Mouse (Mus musculus): ENCODE data around the gene Ccr4. TPM values are rescaled to one million over a fixed set of nuclear protein-coding genes. Genes with fewer than 3 reads are reported as not detected.
A peak's percentile ranks its signal among the peaks of the same experiment; 100 is the strongest.
"Not testable (repeated sequence)": the region's sequence is repeated elsewhere in the genome, so short reads cannot be mapped to it uniquely, and the experiment has no call there.

Gene Ccr4
- polyA plus RNA-seq, 1 experiment: 88.6 TPM

- DNase-seq: no peak
- WGBS: 82% methylated on average over 8 of the region's 8 CpGs
- H3K4me3 ChIP-seq (ENCODE audit: control insufficient read depth, insufficient read depth, low read length): no peak overlapping the region
- peaks cover 5% of the 10 kb centered on the region for H3K4me1 ChIP-seq (replicated peaks; ENCODE audit: control insufficient read depth, insufficient read depth, low read length)
- TF ChIP-seq CTCF (IDR thresholded peaks at IDR 0.05; ENCODE audit: borderline replicate concordance, control insufficient read depth, extremely low read depth, insufficient read depth, low read length, poor library complexity) (no peak), POLR2A (IDR thresholded peaks at IDR 0.05; ENCODE audit: control insufficient read depth, extremely low read depth, insufficient read depth, low read length, poor library complexity) (no peak)
- no peak overlapping the region for H3K27ac ChIP-seq (ENCODE audit: control insufficient read depth, insufficient read depth, low read length)
- H3K27me3 ChIP-seq (ENCODE audit: control insufficient read depth, insufficient read depth, low read length): no peaks in the 10 kb centered on the region
- H3K36me3 ChIP-seq (ENCODE audit: control insufficient read depth, insufficient read depth, low read length): no peaks in the 10 kb centered on the region
Measured at GRCm38 (mm10) chr9:114525891-114526290, 21.2 kb upstream of the Ccr4 start.

GRCm38 (mm10) chr9:114525073-114525633 is 20.4 kb upstream of the Ccr4 start:
- Histone ChIP-seq H3K36me3 (ENCODE audit: control insufficient read depth, insufficient read depth, low read length) (no peaks in the 10 kb centered on the region), H3K27me3 (ENCODE audit: control insufficient read depth, insufficient read depth, low read length) (no peaks in the 10 kb centered on the region), H3K27ac (ENCODE audit: control insufficient read depth, insufficient read depth, low read length) (no peak overlapping the region), H3K4me3 (ENCODE audit: control insufficient read depth, insufficient read depth, low read length) (no peak overlapping the region), H3K4me1 (replicated peaks; ENCODE audit: control insufficient read depth, insufficient read depth, low read length) (peaks cover 5% of the 10 kb centered on the region)
- WGBS: 88% methylated on average over 15 of the region's 15 CpGs
- TF ChIP-seq CTCF (IDR thresholded peaks at IDR 0.05; ENCODE audit: borderline replicate concordance, control insufficient read depth, extremely low read depth, insufficient read depth, low read length, poor library complexity): no peak
- TF ChIP-seq POLR2A (IDR thresholded peaks at IDR 0.05; ENCODE audit: control insufficient read depth, extremely low read depth, insufficient read depth, low read length, poor library complexity): no peak
- no peak for DNase-seq

- Histone ChIP-seq H3K4me1 (replicated peaks; ENCODE audit: control insufficient read depth, insufficient read depth, low read length) (peaks cover 5% of the 10 kb centered on the region), H3K4me3 (ENCODE audit: control insufficient read depth, insufficient read depth, low read length) (no peak overlapping the region), H3K27ac (ENCODE audit: control insufficient read depth, insufficient read depth, low read length) (no peak overlapping the region), H3K36me3 (ENCODE audit: control insufficient read depth, insufficient read depth, low read length) (no peaks in the 10 kb centered on the region), H3K27me3 (ENCODE audit: control insufficient read depth, insufficient read depth, low read length) (no peaks in the 10 kb centered on the region)
- TF ChIP-seq CTCF (IDR thresholded peaks at IDR 0.05; ENCODE audit: borderline replicate concordance, control insufficient read depth, extremely low read depth, insufficient read depth, low read length, poor library complexity): no peak
- TF ChIP-seq POLR2A (IDR thresholded peaks at IDR 0.05; ENCODE audit: control insufficient read depth, extremely low read depth, insufficient read depth, low read length, poor library complexity): no peak
- DNase-seq: no peak
- WGBS: 96% methylated on average over 9 of the region's 9 CpGs
Measured at GRCm38 (mm10) chr9:114522501-114522900, 17.8 kb upstream of the Ccr4 start.

- WGBS: 46% methylated on average over 5 of the region's 5 CpGs
- TF ChIP-seq POLR2A (IDR thresholded peaks at IDR 0.05; ENCODE audit: control insufficient read depth, extremely low read depth, insufficient read depth, low read length, poor library complexity): no peak
- no peak for TF ChIP-seq CTCF (IDR thresholded peaks at IDR 0.05; ENCODE audit: borderline replicate concordance, control insufficient read depth, extremely low read depth, insufficient read depth, low read length, poor library complexity)
- H3K4me1 ChIP-seq (replicated peaks; ENCODE audit: control insufficient read depth, insufficient read depth, low read length): peaks cover 5% of the 10 kb centered on the region
- no peaks in the 10 kb centered on the region for H3K36me3 ChIP-seq (ENCODE audit: control insufficient read depth, insufficient read depth, low read length)
- no peak overlapping the region for H3K4me3 ChIP-seq (ENCODE audit: control insufficient read depth, insufficient read depth, low read length)
- DNase-seq: peak; percentile 30
- H3K27ac ChIP-seq (ENCODE audit: control insufficient read depth, insufficient read depth, low read length): no peak overlapping the region
- no peaks in the 10 kb centered on the region for H3K27me3 ChIP-seq (ENCODE audit: control insufficient read depth, insufficient read depth, low read length)
Measured at GRCm38 (mm10) chr9:114522041-114522440, 17.3 kb upstream of the Ccr4 start.

- H3K27me3 ChIP-seq (ENCODE audit: control insufficient read depth, insufficient read depth, low read length); H3K4me3 ChIP-seq (ENCODE audit: control insufficient read depth, insufficient read depth, low read length); DNase-seq; H3K4me1 ChIP-seq (replicated peaks; ENCODE audit: control insufficient read depth, insufficient read depth, low read length); H3K36me3 ChIP-seq (ENCODE audit: control insufficient read depth, insufficient read depth, low read length); H3K27ac ChIP-seq (ENCODE audit: control insufficient read depth, insufficient read depth, low read length): not testable (repeated sequence)
- WGBS: 73% methylated on average over 4 of the region's 4 CpGs
Measured at GRCm38 (mm10) chr9:114520529-114520928, 15.8 kb upstream of the Ccr4 start.

- Histone ChIP-seq H3K27me3 (ENCODE audit: control insufficient read depth, insufficient read depth, low read length) (no peaks in the 10 kb centered on the region), H3K27ac (ENCODE audit: control insufficient read depth, insufficient read depth, low read length) (no peak overlapping the region), H3K36me3 (ENCODE audit: control insufficient read depth, insufficient read depth, low read length) (no peaks in the 10 kb centered on the region), H3K4me1 (replicated peaks; ENCODE audit: control insufficient read depth, insufficient read depth, low read length) (no peaks in the 10 kb centered on the region), H3K4me3 (ENCODE audit: control insufficient read depth, insufficient read depth, low read length) (no peak overlapping the region)
- no peak for DNase-seq
- TF ChIP-seq CTCF (IDR thresholded peaks at IDR 0.05; ENCODE audit: borderline replicate concordance, control insufficient read depth, extremely low read depth, insufficient read depth, low read length, poor library complexity) (no peak), POLR2A (IDR thresholded peaks at IDR 0.05; ENCODE audit: control insufficient read depth, extremely low read depth, insufficient read depth, low read length, poor library complexity) (no peak)
- WGBS: 87% methylated on average over 9 of the region's 9 CpGs
Measured at GRCm38 (mm10) chr9:114518812-114519477, 14.2 kb upstream of the Ccr4 start.
